Mouse (Mus musculus): ENCODE data around the gene Samd5.

The Samd5 gene

GRCm38 (mm10) chr10:9650050-9650825 lies 24.8 kb downstream of the Samd5 start:
- DNase-seq (ENCODE audit: low spot score) = no peak

GRCm38 (mm10) chr10:9648464-9648863 lies 26.5 kb downstream of the Samd5 start:
- DNase-seq (ENCODE audit: low spot score) = no peak

- DNase-seq (ENCODE audit: low spot score) = no peak
Measured at GRCm38 (mm10) chr10:9647741-9648140, 27.3 kb downstream of the Samd5 start.

- DNase-seq (ENCODE audit: low spot score) = no peak
Measured at GRCm38 (mm10) chr10:9646391-9646790, 28.6 kb downstream of the Samd5 start.

- DNase-seq (ENCODE audit: low spot score) = no peak
Measured at GRCm38 (mm10) chr10:9643531-9643930, 31.5 kb downstream of the Samd5 start.

- no peak for DNase-seq (ENCODE audit: low spot score)
Measured at GRCm38 (mm10) chr10:9642077-9642476, 32.9 kb downstream of the Samd5 start.

- DNase-seq (ENCODE audit: low spot score) = no peak
Measured at GRCm38 (mm10) chr10:9640678-9641077, 34.3 kb downstream of the Samd5 start.

- DNase-seq (ENCODE audit: low spot score) = no peak
Measured at GRCm38 (mm10) chr10:9640056-9640455, 35.0 kb downstream of the Samd5 start.

- no peak for DNase-seq (ENCODE audit: low spot score)
Measured at GRCm38 (mm10) chr10:9625356-9625755, 49.7 kb downstream of the Samd5 start.

- no peak for DNase-seq (ENCODE audit: low spot score)
Measured at GRCm38 (mm10) chr10:9621926-9622688, 52.9 kb downstream of the Samd5 start.

- no peak for DNase-seq (ENCODE audit: low spot score)
Measured at GRCm38 (mm10) chr10:9621055-9621454, 54.0 kb downstream of the Samd5 start.

GRCm38 (mm10) chr10:9615009-9615408 lies 60.0 kb downstream of the Samd5 start:
- DNase-seq (ENCODE audit: low spot score) = no peak

GRCm38 (mm10) chr10:9608854-9609253 lies 66.2 kb downstream of the Samd5 start:
- DNase-seq (ENCODE audit: low spot score) = no peak

- no peak for DNase-seq (ENCODE audit: low spot score)
Measured at GRCm38 (mm10) chr10:9607155-9607554, 67.9 kb downstream of the Samd5 start.

GRCm38 (mm10) chr10:9605635-9606034 lies 69.4 kb downstream of the Samd5 start:
- no peak for DNase-seq (ENCODE audit: low spot score)

GRCm38 (mm10) chr10:9603290-9603689 lies 71.7 kb downstream of the Samd5 start:
- no peak for DNase-seq (ENCODE audit: low spot score)

GRCm38 (mm10) chr10:9602845-9603244 lies 72.2 kb downstream of the Samd5 start:
- DNase-seq (ENCODE audit: low spot score) = no peak

GRCm38 (mm10) chr10:9602389-9602788 lies 72.6 kb downstream of the Samd5 start:
- DNase-seq (ENCODE audit: low spot score) = no peak

GRCm38 (mm10) chr10:9596228-9596627 lies 78.8 kb downstream of the Samd5 start:
- DNase-seq (ENCODE audit: low spot score) = no peak

GRCm38 (mm10) chr10:9594666-9595065 lies 80.3 kb downstream of the Samd5 start:
- no peak for DNase-seq (ENCODE audit: low spot score)

- no peak for DNase-seq (ENCODE audit: low spot score)
Measured at GRCm38 (mm10) chr10:9590606-9591005, 84.4 kb downstream of the Samd5 start.

- no peak for DNase-seq (ENCODE audit: low spot score)
Measured at GRCm38 (mm10) chr10:9586328-9586727, 88.7 kb downstream of the Samd5 start.

GRCm38 (mm10) chr10:9579374-9579773 lies 95.6 kb downstream of the Samd5 start:
- DNase-seq (ENCODE audit: low spot score) = no peak
